Mouse (Mus musculus) midbrain, embryonic 14.5 days (tissue): ENCODE data around the gene Rab20. TPM values are rescaled to one million over a fixed set of nuclear protein-coding genes. Genes with fewer than 3 reads are reported as not detected.
A peak's percentile ranks its signal among the peaks of the same experiment; 100 is the strongest.

ENCODE experiments used
- ATAC-seq: fragments of 200-750 bp; cut with Nextera tagmentation; 2 replicates; pipeline ENCODE4 v1.8.0; 2017; ENCODE audit warnings: moderate number of reproducible peaks, moderate library complexity; ENCODE audit not compliant: low FRiP score, low TSS enrichment
- DNase-seq: peaks from one replicate; pipeline ENCODE4 v3.0.0-alpha.2; 2015
- H3K27ac ChIP-seq: fragments of 300-500 bp; sonication (generic); replicated peaks from 2 replicates; pipeline ENCODE4 v1.5.1; 2014; ENCODE audit warnings: mild to moderate bottlenecking, low read depth, low read length, moderate library complexity
- H3K27me3 ChIP-seq: fragments of 300-500 bp; sonication (generic); 2 replicates; pipeline ENCODE4 v1.6.1; 2014; ENCODE audit warnings: low read length, control low read depth, mixed read lengths; ENCODE audit not compliant: control insufficient read depth, insufficient read depth
- H3K36me3 ChIP-seq: fragments of 300-500 bp; sonication (generic); 2 replicates; pipeline ENCODE4 v1.6.1; 2014; ENCODE audit warnings: low read length, control low read depth; ENCODE audit not compliant: control insufficient read depth, insufficient read depth
- H3K4me1 ChIP-seq: fragments of 300-500 bp; sonication (generic); 2 replicates; pipeline ENCODE4 v1.6.1; 2014; ENCODE audit warnings: mild to moderate bottlenecking, antibody characterized with exemption, low read length, control low read depth; ENCODE audit not compliant: control insufficient read depth, insufficient read depth
- H3K4me2 ChIP-seq: fragments of 300-500 bp; sonication (generic); 2 replicates; pipeline ENCODE4 v1.6.1; 2014; ENCODE audit warnings: mild to moderate bottlenecking, low read length, moderate library complexity
- H3K4me3 ChIP-seq: fragments of 300-500 bp; sonication (generic); replicated peaks from 2 replicates; pipeline ENCODE4 v1.5.1; 2014; ENCODE audit warnings: low read depth, low read length
- H3K9ac ChIP-seq: fragments of 300-500 bp; sonication (generic); replicated peaks from 2 replicates; pipeline ENCODE4 v1.6.1; 2014; ENCODE audit warnings: mild to moderate bottlenecking, low read length, moderate library complexity
- H3K9me3 ChIP-seq: fragments of 300-500 bp; sonication (generic); 2 replicates; pipeline ENCODE4 v1.6.1; 2016; ENCODE audit warnings: low read length, control low read depth, mixed read lengths; ENCODE audit not compliant: control insufficient read depth
- WGBS: fragments of 180-500 bp; shearing (Covaris S2); extraction: QIAGEN DNeasy Blood & Tissue Kit; methylation state at CpG from one replicate; pipeline ENCODE4 v1.1.7; 2014; 5-methylcytosine and 5-hydroxymethylcytosine counted together
- polyA plus RNA-seq: library from polyadenylated mRNA; unstranded; fragments of >200 nt; fragmentation: Nextera tagmentation; extraction: Ambion mirVana; gene quantifications from 2 replicates; pipeline ENCODE4 v1.2.1, GENCODE M21; 2014

Gene Rab20
- polyA plus RNA-seq, 1 experiment from 2014 or later = 0.25 TPM

- Histone ChIP-seq H3K9ac (no peak overlapping the region), H3K27ac (no peak overlapping the region), H3K4me2 (no peak overlapping the region), H3K4me3 (no peak overlapping the region), H3K27me3 (no peaks in the 10 kb centered on the region), H3K36me3 (no peaks in the 10 kb centered on the region), H3K4me1 (no peaks in the 10 kb centered on the region), H3K9me3 (no peaks in the 10 kb centered on the region)
- 90% methylated on average over 9 of the region's 9 CpGs for WGBS
- no peak for DNase-seq
- ATAC-seq = no peak
These were observed 34.9 kb downstream of the Rab20 start for GRCm38 (mm10) chr8:11443611-11444010.

- no peaks in the 10 kb centered on the region for H3K4me1 ChIP-seq
- ATAC-seq (no peak), DNase-seq (no peak)
- no peaks in the 10 kb centered on the region for H3K9me3 ChIP-seq
- H3K4me2 ChIP-seq = no peak overlapping the region
- no peak overlapping the region for H3K9ac ChIP-seq
- H3K27me3 ChIP-seq = no peaks in the 10 kb centered on the region
- H3K4me3 ChIP-seq = no peak overlapping the region
- no peak overlapping the region for H3K27ac ChIP-seq
- WGBS = 93% methylated on average over 6 of the region's 6 CpGs
- H3K36me3 ChIP-seq = no peaks in the 10 kb centered on the region
These were observed 37.2 kb downstream of the Rab20 start for GRCm38 (mm10) chr8:11441291-11441690.

- ATAC-seq (no peak), DNase-seq (no peak)
- Histone ChIP-seq H3K27me3 (no peaks in the 10 kb centered on the region), H3K27ac (no peak overlapping the region), H3K4me3 (no peak overlapping the region), H3K4me1 (no peaks in the 10 kb centered on the region), H3K4me2 (no peak overlapping the region), H3K9ac (no peak overlapping the region), H3K9me3 (no peaks in the 10 kb centered on the region), H3K36me3 (no peaks in the 10 kb centered on the region)
- WGBS = 56% methylated on average over 12 of the region's 12 CpGs
These were observed 40.6 kb downstream of the Rab20 start for GRCm38 (mm10) chr8:11437862-11438261.

GRCm38 (mm10) chr8:11430688-11431087 lies 47.8 kb downstream of the Rab20 start:
- H3K4me3 ChIP-seq = no peak overlapping the region
- no peak overlapping the region for H3K9ac ChIP-seq
- no peak overlapping the region for H3K27ac ChIP-seq
- ATAC-seq (no peak), DNase-seq (no peak)
- no peaks in the 10 kb centered on the region for H3K9me3 ChIP-seq
- H3K4me2 ChIP-seq = no peak overlapping the region
- H3K36me3 ChIP-seq = no peaks in the 10 kb centered on the region
- H3K27me3 ChIP-seq = no peaks in the 10 kb centered on the region
- 54% methylated on average over 5 of the region's 5 CpGs for WGBS
- no peaks in the 10 kb centered on the region for H3K4me1 ChIP-seq

GRCm38 (mm10) chr8:11423091-11423490 lies 55.4 kb downstream of the Rab20 start:
- Histone ChIP-seq H3K4me2 (no peak overlapping the region), H3K9ac (no peak overlapping the region), H3K4me3 (no peak overlapping the region), H3K36me3 (no peaks in the 10 kb centered on the region), H3K27me3 (no peaks in the 10 kb centered on the region; the same call in 1 of the 2 replicates), H3K4me1 (no peaks in the 10 kb centered on the region), H3K27ac (no peak overlapping the region), H3K9me3 (no peaks in the 10 kb centered on the region)
- no peak for ATAC-seq
- peak; percentile 49 for DNase-seq
- 62% methylated on average over 7 of the region's 7 CpGs for WGBS

- Histone ChIP-seq H3K4me3 (no peak overlapping the region), H3K27ac (no peak overlapping the region), H3K9ac (no peak overlapping the region), H3K36me3 (no peaks in the 10 kb centered on the region), H3K9me3 (no peaks in the 10 kb centered on the region), H3K27me3 (no peaks in the 10 kb centered on the region; the same call in 1 of the 2 replicates), H3K4me2 (no peak overlapping the region), H3K4me1 (no peaks in the 10 kb centered on the region)
- WGBS = 90% methylated on average over 6 of the region's 6 CpGs
- ATAC-seq (no peak), DNase-seq (no peak)
These were observed 56.5 kb downstream of the Rab20 start for GRCm38 (mm10) chr8:11421968-11422367.

GRCm38 (mm10) chr8:11421105-11421504 lies 57.4 kb downstream of the Rab20 start:
- H3K9ac ChIP-seq = no peak overlapping the region
- no peak for ATAC-seq

GRCm38 (mm10) chr8:11419645-11420044 lies 58.9 kb downstream of the Rab20 start:
- peak; percentile 89 for DNase-seq
- Histone ChIP-seq H3K27me3 (no peaks in the 10 kb centered on the region; the same call in 1 of the 2 replicates), H3K36me3 (no peaks in the 10 kb centered on the region), H3K4me3 (no peak overlapping the region), H3K4me2 (no peak overlapping the region), H3K9ac (no peak overlapping the region), H3K4me1 (peaks cover under 1% of the 10 kb centered on the region), H3K27ac (no peak overlapping the region), H3K9me3 (no peaks in the 10 kb centered on the region)
- 12% methylated on average over 2 of the region's 2 CpGs for WGBS
- no peak; the same call in 1 of the 2 replicates for ATAC-seq

More at GRCm38 (mm10) chr8:11421105-11421504, 57.4 kb downstream of the Rab20 start:
- no peaks in the 10 kb centered on the region for H3K4me1 ChIP-seq
- 54% methylated on average over 14 of the region's 14 CpGs for WGBS
- peak; percentile 59 for DNase-seq
- no peak overlapping the region for H3K4me2 ChIP-seq
- H3K4me3 ChIP-seq = no peak overlapping the region
- H3K27me3 ChIP-seq = no peaks in the 10 kb centered on the region; the same call in 1 of the 2 replicates
- no peaks in the 10 kb centered on the region for H3K36me3 ChIP-seq
- no peaks in the 10 kb centered on the region for H3K9me3 ChIP-seq
- no peak overlapping the region for H3K27ac ChIP-seq

GRCm38 (mm10) chr8:11419232-11419631 lies 59.3 kb downstream of the Rab20 start:
- Histone ChIP-seq H3K9me3 (no peaks in the 10 kb centered on the region), H3K27me3 (no peaks in the 10 kb centered on the region; the same call in 1 of the 2 replicates), H3K36me3 (no peaks in the 10 kb centered on the region), H3K4me2 (no peak overlapping the region), H3K4me1 (peaks cover 5% of the 10 kb centered on the region), H3K4me3 (no peak overlapping the region), H3K27ac (no peak overlapping the region), H3K9ac (no peak overlapping the region)
- ATAC-seq (no peak), DNase-seq (peak; percentile 72)
- WGBS = 27% methylated on average over 6 of the region's 6 CpGs
